Mouse (Mus musculus) liver, postnatal 0 days (tissue): ENCODE results near the gene Rpl9-ps6.

Experiments
- CTCF ChIP-seq: sonication (generic); IDR thresholded peaks from 2 replicates; pipeline ENCODE4 v1.5.1; 2016; ENCODE audit warnings: antibody characterized with exemption, low read depth
- EP300 ChIP-seq: IDR thresholded peaks from 2 replicates; pipeline ENCODE4 v1.6.1; 2016; ENCODE audit warnings: antibody characterized with exemption, low read depth, mild to moderate bottlenecking

DNA sequence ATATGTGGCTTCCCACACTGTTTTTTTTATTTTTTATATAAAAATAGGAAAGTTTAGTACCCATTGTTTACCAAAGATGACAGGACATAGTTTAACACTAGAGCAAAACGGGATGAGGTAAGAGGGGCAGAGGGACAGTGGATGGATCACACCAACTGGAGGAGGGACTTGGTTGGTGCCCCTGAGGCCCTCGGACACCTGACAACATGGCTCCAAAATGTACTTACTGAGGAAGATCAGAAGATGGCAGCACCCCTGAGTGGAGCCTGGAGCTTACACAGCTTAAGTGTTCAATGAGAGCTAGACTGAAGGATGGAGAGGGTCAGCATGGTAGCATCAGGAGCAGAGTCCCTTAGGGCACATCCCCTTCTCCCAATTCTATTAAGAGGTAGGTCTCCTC is 27.0 kb downstream of the Rpl9-ps6 start:
- TF ChIP-seq EP300 (no peak), CTCF (no peak)
